Mouse (Mus musculus) bone marrow, adult 2 months (tissue): ENCODE results near the gene Lrrfip2.

Source experiments
- CTCF ChIP-seq: fragments of 200-500 bp; IDR thresholded peaks from 2 replicates; pipeline ENCODE4 v1.5.1; 2011; ENCODE audit warnings: low read length, control low read depth; ENCODE audit not compliant: control insufficient read depth, insufficient read depth
- POLR2A ChIP-seq: fragments of 200-500 bp; IDR thresholded peaks from 2 replicates; pipeline ENCODE4 v1.6.1; 2011; ENCODE audit warnings: low read depth, mild to moderate bottlenecking, control low read depth, low read length, borderline replicate concordance; ENCODE audit not compliant: control insufficient read depth

DNA sequence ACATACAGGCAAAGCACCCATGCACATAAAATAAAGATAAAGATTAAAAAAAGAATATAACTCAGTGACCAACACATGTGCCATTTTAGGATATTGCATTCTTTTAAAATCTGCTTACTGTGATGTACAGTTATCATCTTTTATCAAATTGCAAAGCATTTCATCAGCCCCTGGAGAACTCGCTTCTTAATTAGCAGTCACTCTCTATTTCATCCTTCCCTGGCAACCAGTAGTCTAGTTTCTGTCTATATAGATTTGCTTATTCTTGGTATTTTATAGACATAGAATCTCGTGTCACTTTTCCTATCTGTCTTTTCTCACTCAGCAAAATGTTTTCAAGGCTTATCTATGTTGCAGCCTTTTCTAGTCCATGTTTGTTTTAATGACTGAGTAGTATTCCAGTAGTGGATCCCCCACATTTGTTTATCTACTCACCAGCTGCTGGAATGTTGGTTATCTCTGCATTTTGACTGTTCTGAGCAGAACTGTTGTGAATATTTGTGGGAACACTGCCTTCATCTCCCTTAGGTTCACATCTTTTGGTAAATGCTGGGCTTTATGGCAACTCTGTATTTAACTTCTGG lies 35.0 kb downstream of the Lrrfip2 start:
- TF ChIP-seq CTCF (no peak), POLR2A (no peak)
